Mouse (Mus musculus) right cerebral cortex, postnatal 36 days (tissue): Measurements from ENCODE around the gene Lzts2.

Experiments
- DNase-seq, 2 experiments: peaks; one replicate each; pipeline ENCODE4 v3.0.0; 2022; ENCODE audit warnings: low spot score in 2 of 2, mixed read lengths in 1 of 2

Lzts2 gene

GRCm38 (mm10) chr19:45003740-45004516 lies 10.3 kb upstream of the Lzts2 start:
- no peak for DNase-seq

DNA sequence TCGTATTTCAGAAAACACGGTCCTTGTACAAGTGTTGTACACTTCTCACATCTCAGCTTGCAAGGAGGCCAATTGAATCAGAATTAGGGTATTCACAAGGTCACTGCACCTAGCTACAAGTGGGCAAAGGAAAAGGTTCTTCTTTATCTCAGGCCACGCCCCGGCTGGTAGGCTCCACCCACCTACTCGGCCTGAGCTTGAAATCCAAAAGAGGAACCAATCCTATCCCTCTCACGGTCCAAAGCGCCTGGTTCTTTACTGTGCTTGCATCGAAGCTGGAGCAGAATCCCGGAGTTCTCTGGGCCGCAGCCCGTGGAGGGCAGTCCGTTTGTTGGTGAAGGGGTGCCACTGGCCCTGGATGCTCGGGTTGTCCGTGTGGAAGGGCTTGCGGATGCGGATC lies 8.8 kb upstream of the Lzts2 start, which contains the start of gene Twnk:
Gene Twnk, plus strand, starts transcription at position 220 of the 400 bp plus-strand sequence.
- DNase-seq = no peak

GRCm38 (mm10) chr19:45005957-45006712 lies 8.1 kb upstream of the Lzts2 start, which contains the start of gene Mrpl43:
Gene Mrpl43 (minus strand): TSS chr19:45006442.
- peak; percentile 94 to 96 for DNase-seq

DNA sequence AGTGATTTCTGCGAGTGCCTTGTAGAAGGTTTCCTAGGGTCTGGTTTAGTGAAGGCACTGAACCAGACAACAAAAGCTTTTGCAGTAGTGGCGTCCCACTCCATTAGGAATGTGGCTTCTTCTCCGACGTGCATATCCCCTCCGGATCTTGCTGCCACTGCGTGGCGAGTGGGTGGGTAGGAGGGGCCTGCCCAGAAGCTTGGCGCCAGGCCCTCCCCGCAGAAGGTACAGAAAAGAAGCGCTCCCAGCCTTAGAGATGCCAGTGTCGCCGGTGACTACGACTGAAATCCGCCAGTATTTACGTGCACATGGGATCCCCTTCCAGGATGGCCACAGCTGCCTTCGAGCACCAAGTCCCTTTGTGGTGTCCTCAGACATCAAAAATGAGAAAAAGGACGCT lies 7.2 kb upstream of the Lzts2 start:
- no peak for DNase-seq

- no peak for DNase-seq
Measured at GRCm38 (mm10) chr19:45007425-45008191, 6.6 kb upstream of the Lzts2 start.

DNA sequence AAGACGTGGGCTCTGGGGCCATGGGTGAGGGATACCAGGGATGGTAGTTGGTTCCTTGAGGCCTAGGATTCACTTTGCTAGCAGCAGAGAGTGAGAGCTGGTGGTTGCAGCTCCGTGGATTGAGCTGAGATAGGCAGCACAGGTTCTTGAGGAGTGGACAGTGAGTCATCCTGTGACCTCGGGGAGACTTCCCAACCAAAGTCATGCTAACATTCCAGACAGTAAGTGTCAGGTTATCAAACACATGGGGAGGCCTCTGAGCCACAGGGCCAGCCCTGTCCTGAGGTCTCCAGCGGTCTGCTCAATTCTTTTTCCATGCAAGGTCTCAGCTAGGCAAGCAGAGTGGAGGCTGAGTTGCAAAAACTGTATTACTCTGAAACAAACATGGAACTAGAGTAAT lies 3.6 kb upstream of the Lzts2 start:
- no peak for DNase-seq

DNA sequence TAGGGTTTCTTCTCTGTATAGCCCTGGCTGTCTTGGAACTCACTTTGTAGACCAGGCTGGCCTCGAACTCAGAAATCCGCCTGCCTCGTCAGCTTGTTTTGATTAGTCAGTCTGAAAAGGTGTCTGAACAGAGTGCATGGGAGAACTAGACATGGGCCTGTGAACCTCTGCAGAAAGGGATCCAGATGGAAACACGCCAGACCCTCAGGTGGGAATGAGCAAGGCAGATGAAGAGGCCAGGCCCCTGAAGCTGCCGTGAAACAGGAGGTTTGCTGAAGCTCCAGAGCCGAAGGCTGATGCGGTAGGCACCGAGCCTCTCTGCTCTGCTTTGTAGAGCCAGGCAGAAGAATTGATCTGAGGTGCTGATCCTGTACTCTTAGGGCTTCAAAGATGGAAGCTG lies 2.0 kb upstream of the Lzts2 start:
- no peak for DNase-seq

DNA sequence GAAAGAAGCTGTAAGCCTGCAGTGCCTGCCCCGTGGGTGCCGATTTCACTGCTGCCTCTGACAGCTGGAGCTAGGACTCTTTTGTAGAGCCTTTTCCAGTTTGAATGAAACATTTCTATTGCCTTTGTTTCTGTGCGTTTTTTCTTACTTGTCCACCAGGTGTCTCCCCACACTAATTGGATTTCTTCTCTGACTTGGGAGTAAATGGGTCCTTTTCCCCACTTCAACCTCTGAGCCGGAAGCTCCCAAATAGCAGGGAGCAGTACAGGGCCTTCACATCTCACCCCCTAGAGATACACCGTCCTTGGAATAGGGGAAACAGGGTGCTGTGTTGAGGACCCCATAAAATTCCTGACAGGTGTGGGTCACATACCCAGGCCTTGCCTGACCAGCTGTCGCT lies 1.6 kb upstream of the Lzts2 start:
- DNase-seq = no peak

GRCm38 (mm10) chr19:45013581-45014225 lies 511 bp upstream of the Lzts2 start:
- DNase-seq = no peak

DNA sequence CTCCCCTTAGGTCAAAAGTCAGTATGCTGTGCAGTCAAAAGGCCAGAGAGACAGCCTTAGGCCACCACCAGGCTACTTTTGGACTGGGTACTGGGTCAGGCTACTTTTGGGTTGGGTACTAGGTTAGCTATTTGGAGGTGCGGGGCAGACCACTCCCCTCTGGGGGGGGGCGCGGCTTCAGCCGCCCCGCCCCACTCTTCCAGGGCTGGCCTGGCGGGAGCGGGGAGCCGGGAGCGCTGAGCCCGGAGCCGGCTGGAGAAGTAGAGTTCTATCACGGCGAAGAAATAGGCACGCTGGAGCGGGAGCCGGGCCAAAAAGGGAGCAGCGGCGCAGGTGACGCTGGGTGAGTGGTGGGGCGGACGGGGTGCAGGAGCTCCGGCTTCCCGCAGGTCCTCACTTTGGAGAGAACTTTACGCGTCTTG lies 778 bp downstream of the Lzts2 start:
- DNase-seq = no peak

DNA sequence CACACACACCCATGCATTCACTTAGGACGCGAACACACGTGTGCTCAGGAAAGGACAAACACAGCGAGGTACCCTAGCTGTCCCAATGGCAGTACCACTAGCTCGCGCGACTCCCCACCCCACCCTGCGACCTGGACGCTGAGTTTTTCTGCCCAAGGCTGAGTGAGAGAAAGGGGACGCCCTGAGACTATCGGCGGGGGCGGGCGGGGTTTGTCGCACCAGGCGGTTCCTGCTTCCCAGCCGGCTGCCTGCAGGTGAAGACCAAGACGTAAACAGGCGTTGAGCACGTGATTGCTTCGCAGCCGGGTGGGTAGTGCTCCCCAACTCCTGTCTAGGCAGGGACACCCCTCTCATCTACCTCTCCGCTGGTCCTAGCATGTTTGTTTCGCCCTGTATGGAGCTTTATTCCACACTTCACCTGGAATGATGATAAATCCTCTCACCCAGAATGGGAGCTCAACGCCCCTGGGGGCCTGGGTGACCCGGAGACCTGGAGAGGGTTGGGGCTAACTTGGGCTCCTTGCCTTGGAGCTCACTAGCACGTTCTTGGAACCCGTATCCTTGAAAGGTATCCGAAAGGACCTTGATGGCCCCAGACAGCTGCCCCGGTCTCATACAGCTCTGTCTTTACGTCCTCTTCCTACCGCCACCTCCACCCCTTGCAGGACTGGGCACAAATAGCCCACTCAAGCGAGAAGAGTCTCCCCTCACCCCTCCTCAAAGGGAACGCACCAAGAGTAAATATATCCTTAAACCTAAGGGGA lies 1.5 kb downstream of the Lzts2 start:
- DNase-seq = no peak

- peak; percentile 60 to 80 for DNase-seq
Measured at GRCm38 (mm10) chr19:45016341-45017215, 2.4 kb downstream of the Lzts2 start.

DNA sequence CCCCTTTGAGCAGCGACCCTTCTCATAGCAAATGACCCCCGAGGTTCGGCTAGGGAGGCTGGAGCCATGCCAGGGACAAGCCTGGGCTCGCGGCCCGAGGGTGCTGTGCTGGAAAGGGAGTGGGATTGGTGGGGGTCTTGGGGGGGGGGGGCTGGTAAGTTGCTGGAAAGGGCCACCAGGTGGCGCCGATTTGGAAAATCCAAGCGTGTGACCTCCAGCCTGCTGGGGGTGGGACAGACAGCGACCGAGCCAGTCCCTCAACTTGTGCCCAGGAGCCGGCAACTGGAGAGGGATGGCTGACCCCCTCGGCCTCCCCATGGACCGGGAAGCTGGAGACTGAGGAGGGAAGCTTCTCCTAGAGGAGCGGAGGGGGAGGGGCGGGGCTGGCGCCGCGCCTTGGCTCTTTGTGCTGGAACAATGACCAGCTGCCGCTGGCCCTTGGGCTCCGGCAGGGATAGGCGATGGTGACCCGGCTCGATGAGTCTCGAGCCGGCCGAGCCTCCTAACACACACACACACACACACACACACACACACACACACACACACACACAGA lies 3.1 kb downstream of the Lzts2 start:
- DNase-seq = peak; percentile 66 to 73

DNA sequence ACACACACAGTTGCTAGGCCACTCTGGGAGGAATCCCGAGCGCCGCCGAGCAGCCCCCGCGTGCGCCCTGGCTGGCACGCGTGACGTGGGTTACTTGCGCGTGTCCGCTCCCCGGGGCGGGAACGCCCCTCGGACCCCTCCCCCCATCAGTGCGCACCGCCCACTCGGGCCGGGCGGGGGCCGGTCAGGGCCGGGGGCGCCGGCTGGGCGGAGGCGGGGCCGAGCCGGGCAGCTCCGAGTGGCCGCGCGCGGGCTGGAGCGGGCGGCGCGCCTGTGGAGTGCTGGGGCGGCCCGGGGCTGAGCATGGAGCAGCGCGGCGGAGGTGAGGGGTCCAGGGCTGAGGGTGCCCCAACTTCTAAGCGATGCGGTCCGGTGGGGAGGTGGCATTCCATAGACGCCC lies 3.7 kb downstream of the Lzts2 start:
- peak; percentile 63 to 71 for DNase-seq

- no peak for DNase-seq
Measured at GRCm38 (mm10) chr19:45018351-45018831, 4.2 kb downstream of the Lzts2 start.

- DNase-seq = no peak
Measured at GRCm38 (mm10) chr19:45020348-45020747, 6.1 kb downstream of the Lzts2 start.

DNA sequence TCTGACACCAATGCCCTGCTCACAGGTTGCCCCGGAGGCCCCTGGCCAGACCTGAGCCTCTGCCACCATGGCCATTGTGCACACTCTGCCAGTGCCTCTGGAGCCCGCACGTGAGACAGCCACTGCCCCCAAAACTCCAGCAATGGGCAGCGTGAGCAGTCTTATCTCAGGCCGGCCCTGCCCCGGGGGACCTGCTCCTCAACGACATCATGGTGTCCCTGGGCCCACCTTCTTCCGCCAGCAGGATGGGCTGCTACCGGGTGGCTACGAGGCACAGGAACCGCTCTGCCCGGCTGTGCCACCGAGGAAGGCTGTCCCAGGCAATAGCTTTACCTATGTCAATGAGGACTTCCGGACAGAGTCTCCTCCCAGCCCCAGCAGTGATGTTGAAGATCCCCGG lies 7.1 kb downstream of the Lzts2 start:
- DNase-seq = no peak

DNA sequence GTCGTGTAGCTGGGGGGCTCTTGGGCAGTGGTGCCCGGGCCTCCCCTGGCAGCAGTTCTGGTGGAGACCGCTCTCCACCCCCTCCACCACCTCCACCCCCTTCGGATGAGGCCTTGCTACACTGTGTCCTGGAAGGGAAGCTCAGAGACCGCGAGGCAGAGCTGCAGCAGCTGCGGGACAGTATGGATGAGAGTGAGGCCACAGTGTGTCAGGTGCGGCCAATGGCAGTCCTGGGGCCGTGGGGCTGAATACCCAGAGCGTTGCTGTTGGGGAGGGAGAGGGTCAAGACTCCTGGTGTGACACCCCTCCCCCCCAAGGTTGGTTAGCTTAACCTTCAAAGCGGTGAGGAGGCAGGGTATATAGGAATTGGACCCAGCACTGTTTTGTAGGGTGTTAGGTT lies 9.8 kb downstream of the Lzts2 start:
- no peak for DNase-seq

DNA sequence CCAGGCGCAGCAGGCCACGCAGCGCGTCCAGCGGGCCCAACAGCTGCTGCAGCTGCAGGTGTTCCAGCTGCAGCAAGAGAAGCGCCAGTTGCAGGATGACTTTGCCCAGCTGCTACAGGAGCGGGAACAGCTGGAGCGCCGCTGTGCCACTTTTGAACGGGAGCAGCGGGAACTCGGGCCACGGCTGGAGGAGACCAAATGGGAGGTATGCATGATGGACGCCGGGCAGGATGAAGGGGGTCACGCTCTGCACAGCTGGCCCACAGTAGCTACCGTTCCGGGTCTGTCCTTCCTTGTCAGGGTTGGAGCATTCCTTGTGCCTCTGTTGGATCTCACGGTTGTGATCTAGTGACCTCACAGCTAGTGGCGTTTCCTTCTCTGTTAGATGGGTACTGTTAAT lies 10.6 kb downstream of the Lzts2 start:
- no peak for DNase-seq
